Mouse (Mus musculus) stomach, postnatal 0 days (tissue): ENCODE measurements at regions not wholly inside any gene's neighbourhood (a gene's known extent, or its start where the extent isn't known, plus 50 kb on each side); places are given as distances from the start of the nearest gene placed in this dataset.

Experiments used
- CTCF ChIP-seq: IDR thresholded peaks from 2 replicates; pipeline ENCODE4 v1.5.1; 2016; ENCODE audit warnings: antibody characterized with exemption, low read depth, mild to moderate bottlenecking, moderate library complexity
- EP300 ChIP-seq: optimal IDR thresholded peaks from 2 replicates; pipeline ENCODE3; 2016; ENCODE audit warnings: antibody characterized with exemption

DNA sequence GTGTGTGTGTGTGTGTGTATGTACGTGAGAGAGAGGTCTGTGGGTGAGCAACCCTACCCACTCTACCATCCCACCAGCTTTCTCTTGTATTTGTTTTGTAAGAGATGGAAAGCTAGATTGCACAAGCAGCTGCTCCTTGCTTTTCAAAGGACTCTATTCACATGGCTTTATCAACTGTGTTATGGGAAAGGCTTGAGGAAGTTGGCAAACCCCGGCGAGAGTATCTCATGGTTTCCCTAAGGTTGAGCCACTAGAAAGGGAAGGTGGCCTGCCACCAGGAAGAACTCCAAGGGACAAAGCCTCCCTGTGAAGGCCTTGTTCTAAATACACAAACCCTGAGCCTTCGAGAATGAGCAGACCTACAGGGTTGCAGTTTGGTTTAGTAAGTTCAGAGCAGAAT, 71.8 kb downstream of the Tmx1 start:
- TF ChIP-seq CTCF, result no peak
- no peak for TF ChIP-seq EP300
